Mouse (Mus musculus): ENCODE data around the gene Uprt. TPM values are rescaled to one million over a fixed set of nuclear protein-coding genes. Genes with fewer than 3 reads are reported as not detected.

The Uprt gene
- 10 to 100 TPM; 15.2 to 16.7 TPM for total RNA-seq (2021)
- long read RNA-seq = 0 reads

DNA sequence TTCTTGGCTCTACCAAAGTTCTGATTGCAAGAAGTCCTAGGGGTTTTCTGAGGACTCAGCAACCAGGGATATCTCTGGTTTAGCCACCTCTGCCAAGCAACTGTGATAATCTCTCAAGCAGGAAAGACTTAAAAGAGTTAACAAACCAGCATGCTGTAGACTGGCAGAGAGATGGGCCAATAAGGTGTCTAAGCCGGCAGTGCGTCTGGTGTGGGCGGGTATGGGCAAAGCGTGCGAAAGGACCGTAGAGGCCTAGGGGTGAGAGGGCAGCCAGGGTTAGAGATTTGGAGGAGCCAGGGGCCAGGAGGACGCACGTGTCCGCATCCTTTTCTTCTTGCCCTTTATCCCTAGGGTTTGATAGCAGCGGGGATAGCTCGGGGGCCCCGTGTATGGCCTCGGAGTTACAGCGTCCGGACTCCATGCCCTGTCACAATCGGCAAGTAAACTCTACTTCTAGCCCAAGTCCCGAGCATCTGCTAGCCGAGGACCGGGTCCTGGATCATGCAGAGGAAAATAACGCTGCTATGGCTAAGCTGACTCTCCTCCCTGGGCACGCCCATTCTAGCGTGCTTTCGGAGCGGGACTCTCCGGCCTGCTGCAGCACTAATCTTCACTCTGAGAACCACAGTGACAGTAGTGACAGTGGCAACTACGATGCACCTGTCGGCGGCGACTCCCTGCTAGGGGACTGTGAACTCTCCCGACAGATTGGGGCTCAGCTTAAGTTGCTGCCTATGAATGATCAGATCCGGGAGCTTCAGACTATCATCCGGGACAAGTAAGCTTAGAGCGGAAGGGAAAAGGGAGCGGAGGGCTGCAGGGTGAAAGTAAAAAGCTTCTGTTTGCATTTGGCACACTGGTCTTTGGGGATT lies at the start of gene Uprt:
Gene Uprt, plus strand, starts transcription at position 247 of the 872 bp plus-strand sequence.
- DNase-seq (ENCODE audit: low spot score in 2 of 2) = peak; percentile 64 to 88

DNA sequence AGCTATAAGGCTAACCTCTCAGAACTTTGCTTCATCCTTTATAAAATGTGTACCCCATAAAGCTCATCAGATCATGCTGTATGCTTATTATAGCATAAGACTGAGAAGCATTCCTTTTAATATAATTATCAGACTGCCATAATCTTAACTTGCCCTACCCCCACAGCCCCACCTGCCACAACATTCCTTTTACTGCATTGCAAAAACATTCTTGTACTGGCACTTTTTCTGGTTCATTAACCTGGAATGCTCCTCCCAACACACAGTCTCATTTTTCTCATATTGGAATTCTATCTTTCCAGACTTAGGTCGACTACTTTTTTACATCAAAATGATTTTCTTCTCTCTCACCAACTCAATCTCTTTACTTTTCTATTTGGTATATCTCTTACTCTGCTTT lies 49.2 kb upstream of the Uprt start:
- no peak for DNase-seq (ENCODE audit: low spot score in 2 of 2)

DNA sequence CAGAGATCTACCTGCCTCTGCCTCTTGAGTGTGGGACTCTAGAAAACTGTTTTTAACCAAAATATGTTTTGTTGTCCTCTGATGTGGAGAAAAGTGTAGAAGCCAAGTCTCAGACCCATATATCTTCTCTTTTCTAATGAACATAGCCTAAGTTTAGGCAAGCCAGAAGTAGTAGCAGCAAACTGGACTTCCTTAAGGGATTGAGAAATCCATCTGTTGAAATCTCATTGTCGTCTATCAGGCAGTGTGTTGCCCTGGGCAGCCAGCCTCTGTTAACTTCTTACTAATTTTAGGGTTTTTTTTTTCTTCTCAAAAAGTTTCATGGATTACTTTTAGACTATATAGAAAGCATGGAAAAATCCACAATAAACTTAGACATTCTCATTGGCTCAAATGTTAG lies 30.2 kb upstream of the Uprt start:
- DNase-seq (ENCODE audit: low spot score in 2 of 2) = no peak

DNA sequence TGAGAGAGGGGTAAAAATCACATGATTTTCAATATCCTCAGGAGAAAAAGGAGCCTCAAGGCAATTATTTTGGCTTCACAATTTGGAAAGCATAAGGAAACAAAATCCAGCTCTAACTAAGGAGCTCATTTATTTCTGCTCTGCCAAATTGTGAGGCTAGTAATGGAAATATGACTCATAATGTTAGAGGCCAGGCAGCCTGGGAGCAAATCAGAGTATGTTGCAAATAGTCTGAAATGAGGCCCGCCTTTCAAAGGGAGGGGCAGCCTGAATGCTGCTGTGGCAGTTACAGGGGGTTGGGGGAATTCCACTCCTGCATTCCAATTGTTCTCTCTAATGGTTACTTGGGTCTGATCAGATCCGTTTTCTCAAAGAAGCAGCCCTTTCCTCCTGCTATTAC lies 20.9 kb upstream of the Uprt start:
- no peak for DNase-seq (ENCODE audit: low spot score in 2 of 2)

DNA sequence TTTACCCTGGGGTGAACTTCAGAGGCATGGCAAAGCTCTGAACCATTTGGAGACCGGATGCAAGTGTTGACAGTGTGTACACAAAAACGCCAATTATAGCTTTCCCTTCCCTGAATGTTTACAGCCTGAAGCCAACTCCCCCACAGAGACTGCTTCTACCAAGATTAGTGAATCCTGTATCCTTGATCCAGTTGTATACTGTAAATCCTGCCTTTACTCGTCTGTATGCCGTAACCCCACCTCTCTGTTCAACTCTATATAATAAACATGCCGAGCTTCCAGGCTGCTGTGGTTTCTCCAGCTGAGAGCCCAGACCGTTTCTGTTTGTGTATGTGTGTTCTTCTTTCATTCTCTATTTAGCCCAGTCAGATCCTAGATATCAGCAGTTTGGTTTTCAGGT lies 18.2 kb upstream of the Uprt start:
- DNase-seq (ENCODE audit: low spot score in 2 of 2) = no peak

DNA sequence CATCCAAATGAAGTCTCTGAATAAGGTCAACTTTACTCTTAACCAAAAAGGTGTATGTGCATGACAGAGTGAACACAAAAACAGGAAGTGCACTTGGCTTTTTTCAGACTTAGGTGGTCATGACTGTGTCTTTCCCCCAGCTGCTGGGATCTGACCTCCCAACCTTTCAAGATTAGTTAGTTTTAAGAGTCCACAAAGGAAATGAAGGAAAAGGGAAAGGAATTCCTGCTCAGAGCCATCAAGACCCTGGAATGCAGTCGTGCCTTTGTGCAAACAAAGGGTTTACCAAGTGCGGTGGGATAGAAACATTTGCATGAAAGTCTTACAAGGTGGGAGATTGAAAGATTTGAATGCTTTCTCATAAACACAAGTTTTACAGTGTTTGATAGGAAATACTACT lies 4.6 kb upstream of the Uprt start:
- no peak for DNase-seq (ENCODE audit: low spot score in 2 of 2)

DNA sequence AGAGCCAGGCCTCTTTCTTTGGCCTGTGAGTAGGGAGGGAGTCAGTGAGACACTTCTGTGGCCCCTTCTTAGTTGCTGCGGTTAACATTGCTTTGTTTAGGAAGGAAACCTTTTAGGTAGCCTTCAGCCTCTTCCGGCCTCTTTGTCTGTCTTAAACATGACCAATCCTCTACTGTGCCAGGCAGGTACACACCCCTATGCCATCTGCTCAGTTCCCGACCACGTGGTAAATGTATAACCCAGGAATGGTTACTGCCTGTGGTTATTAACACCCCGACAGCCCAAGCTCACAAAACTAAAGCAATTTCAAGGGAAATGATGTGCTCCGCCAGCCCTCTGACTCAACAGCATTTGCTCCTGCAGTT lies 808 bp downstream of the Uprt start:
- peak in 1 of 2 experiments; percentile 12 for DNase-seq (ENCODE audit: low spot score in 2 of 2)

DNA sequence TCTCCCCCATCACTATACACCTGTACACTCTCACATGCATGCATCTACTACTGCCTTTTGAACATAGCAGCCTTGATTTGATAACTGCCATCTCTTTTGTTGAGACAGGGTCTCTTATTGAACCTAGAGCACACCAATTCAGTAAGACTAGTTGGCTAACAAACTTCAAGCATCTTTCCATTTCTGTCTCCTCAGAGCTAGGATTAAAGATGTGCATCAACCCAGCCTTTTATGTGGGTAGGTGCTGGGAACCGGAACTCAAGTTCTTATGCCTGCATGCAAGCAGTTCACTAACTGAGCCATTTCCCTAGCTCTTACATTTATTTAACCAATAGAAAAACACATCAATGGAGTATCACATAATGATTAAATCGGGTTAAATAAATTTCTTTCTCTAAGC lies 3.0 kb downstream of the Uprt start:
- DNase-seq (ENCODE audit: low spot score in 2 of 2) = no peak

DNA sequence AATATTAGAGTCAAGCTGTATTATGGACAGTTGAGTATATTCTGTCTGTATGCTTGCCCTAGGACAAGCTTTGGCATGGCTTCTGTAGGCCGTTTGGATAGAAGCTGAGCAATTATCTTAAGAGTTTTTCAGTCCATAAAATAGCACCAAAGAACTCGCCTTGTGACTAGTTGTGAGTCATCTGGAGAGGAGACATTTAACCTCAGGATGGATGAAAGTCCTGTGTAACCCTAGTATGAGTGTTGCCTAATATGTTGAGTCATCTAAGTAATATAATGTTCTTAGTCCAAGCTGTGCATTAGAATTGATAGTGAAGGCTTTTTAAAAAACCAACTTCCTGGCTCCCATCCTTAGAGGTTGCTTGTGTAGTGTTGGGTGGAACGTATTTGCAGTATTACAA lies 5.4 kb downstream of the Uprt start:
- no peak for DNase-seq (ENCODE audit: low spot score in 2 of 2)

DNA sequence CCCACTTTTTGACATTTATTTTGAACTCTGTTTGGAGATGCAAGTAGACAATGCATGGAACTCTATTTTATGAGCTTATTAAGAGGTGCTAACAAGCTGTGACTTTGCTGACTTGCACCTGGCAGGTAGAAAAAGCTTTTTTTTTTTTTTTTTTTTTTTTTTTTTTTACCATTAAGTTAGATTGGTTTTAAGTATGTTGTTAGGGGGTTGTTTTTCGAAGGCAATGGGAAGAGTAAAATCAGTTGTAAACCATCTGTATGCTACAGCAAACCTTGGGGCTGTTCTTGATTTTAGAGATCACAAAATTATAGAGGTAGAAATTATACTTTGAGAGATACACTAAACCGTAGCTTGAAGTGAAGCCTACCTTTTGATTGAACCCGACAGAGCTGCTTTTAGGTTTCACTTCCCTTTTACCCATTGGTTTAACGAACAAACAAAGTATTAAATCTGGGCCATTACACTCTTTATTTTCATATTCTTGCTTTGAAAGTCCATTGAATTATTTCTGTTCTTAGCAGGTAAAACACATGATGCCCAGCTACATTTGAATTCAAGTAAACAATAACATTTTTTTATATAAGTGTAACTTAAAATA lies 6.4 kb downstream of the Uprt start:
- DNase-seq (ENCODE audit: low spot score in 2 of 2) = no peak

DNA sequence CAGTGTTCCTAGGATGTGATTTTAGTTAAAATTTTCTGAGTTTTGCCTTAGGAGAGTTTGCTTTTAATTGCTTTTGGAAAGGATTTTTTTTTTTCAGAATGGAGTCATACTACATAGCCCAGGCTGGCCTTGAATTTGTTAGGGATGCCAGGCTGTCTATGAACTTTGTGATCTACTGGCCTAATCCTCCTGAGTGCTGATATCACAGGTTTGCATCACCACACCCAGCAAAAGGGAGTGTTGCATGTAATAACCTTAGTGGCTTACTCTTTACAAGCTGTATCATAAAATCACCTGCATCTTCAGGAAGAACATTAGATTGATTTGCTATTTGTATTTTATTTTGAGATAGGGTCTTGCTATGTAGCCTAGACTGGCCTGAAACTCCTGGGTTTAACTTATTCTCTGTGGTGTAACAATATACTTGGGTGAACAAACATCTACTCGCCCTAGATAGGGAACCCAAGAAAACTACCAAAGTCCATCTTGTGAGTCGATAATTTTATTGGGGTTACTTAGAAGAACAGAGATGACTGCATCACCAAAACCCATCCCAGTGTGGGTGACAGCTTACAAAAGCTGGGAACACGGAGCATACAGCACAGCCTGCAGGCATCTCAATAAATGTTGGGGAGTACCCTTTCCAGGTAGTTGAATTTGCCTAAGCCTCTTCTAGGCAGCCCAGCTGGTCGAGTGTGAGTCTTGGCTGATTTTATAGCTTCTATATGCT lies 7.2 kb downstream of the Uprt start:
- no peak for DNase-seq (ENCODE audit: low spot score in 2 of 2)

DNA sequence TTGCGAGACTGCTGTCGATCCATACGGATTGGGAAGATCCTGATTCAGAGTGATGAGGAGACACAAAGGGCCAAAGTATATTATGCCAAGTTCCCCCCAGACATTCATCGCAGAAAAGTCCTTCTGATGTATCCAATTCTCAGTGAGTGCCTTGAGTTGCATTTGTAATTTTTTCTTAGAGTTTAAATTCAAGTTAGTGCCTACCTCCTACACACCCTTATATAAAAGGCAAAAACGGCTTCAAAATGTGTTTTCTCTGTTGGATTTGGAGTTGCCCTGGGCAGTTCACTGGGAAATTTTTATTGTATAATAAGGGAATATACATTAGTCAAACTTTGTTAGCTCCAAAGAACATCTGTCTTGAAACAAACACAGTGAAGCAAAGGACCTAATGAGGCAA lies 19.1 kb downstream of the Uprt start:
- DNase-seq (ENCODE audit: low spot score in 2 of 2) = no peak

DNA sequence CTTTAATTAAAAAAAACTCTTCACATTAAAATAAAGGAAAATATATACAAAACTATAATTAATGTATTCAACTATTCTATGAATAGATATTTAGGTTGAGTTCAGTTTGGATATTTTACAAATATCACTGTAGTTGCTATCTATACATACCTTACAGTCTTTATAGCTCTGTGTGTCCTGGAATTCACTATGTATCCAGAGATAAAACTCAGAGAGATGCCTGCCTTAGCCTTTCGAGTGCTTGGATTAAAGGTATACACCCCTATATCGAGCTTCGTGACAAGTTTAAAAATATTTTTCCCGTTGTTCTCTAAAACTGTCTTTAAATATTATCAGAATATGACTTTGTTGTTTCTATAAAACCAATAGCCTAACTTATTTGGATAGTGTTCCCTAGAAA lies 60.0 kb downstream of the Uprt start:
- no peak for DNase-seq (ENCODE audit: low spot score in 2 of 2)

DNA sequence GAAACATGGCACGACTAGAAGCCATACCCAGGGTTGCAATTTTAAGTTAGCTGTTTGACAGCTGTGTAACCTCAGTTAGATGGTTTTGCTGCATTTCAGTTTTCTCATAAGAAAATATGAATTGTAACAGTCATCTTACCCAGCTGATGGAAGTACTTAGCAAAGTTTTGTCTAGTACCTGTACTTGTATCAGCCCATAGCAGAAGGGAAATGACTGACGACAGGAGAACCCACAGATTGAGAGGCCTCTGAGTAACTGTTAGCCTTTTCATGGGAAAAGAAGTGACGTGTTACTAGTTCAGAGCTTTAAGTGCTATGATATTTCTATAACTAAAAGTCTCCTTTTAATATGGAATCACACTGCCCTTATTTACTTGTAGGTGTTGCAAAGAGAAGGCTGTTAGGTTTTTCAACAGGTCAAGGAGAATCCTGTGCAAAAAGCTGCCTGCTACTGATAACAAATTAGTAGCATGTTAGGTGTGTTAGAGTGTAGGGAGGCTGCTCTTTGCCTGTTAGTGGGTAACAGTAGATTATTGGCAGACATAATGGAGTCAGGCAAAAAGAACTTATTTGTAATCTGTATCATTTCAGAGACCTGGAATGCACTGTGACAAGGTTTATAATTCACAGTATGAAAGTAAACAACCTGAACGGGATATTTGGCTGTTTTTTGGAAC lies 61.4 kb downstream of the Uprt start:
- no peak for DNase-seq (ENCODE audit: low spot score in 2 of 2)

DNA sequence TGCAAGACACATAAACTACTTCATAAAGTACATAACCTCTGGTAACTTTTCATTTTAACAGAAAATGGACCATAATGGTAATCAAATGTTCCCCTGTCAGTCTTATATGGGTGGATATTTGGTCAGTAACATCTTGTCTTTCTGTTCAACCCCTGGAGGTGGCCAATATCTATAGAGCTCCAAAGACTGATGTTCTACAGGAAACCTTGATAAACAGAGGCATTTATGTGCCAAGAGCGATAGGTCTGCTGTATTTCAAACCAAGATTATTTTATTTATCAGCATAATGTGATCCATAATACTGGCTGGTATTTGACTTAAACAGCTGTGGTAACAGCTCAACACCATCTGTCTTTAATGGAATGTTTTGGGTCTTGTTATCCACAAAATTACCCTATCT lies 62.7 kb downstream of the Uprt start:
- DNase-seq (ENCODE audit: low spot score in 2 of 2) = no peak

Other genes starting within 250 kb of the Uprt start
- gene Abcb7, start 69.0 kb upstream of the Uprt start, total RNA-seq (2021) = 10 to 100 TPM; 30.0 to 30.2 TPM
- 1 to 10 TPM; 5.2 to 7.5 TPM for gene Zdhhc15, start 188.2 kb downstream of the Uprt start, total RNA-seq (2021)